Mouse (Mus musculus) neural tube, embryonic 13.5 days (tissue): ENCODE data around the gene Tmc6. TPM values are rescaled to one million over a fixed set of nuclear protein-coding genes. Genes with fewer than 3 reads are reported as not detected.
A peak's percentile ranks its signal among the peaks of the same experiment; 100 is the strongest.

Experiments
- ATAC-seq: fragments of 200-750 bp; cut with Nextera tagmentation; 2 replicates; pipeline ENCODE4 v1.8.0; 2017; ENCODE audit warnings: low read depth, mild to moderate bottlenecking, moderate TSS enrichment, moderate library complexity
- H3K27ac ChIP-seq: fragments of 300-500 bp; sonication (generic); replicated peaks from 2 replicates; pipeline ENCODE4 v1.5.1; 2015; ENCODE audit warnings: moderate library complexity, mild to moderate bottlenecking, inconsistent platforms
- H3K27me3 ChIP-seq: fragments of 300-500 bp; sonication (generic); 2 replicates; pipeline ENCODE4 v1.6.1; 2015; ENCODE audit warnings: mild to moderate bottlenecking, inconsistent platforms
- H3K36me3 ChIP-seq: fragments of 300-500 bp; sonication (generic); 2 replicates; pipeline ENCODE4 v1.6.1; 2015; ENCODE audit warnings: mild to moderate bottlenecking, inconsistent platforms
- H3K4me1 ChIP-seq: fragments of 300-500 bp; sonication (generic); replicated peaks from 2 replicates; pipeline ENCODE4 v1.6.1; 2015; ENCODE audit warnings: inconsistent platforms
- H3K4me2 ChIP-seq: fragments of 300-500 bp; sonication (generic); 2 replicates; pipeline ENCODE4 v1.6.1; 2015; ENCODE audit warnings: inconsistent platforms, mild to moderate bottlenecking, moderate library complexity
- H3K4me3 ChIP-seq: fragments of 300-500 bp; sonication (generic); 2 replicates; pipeline ENCODE4 v1.5.1; 2015; ENCODE audit warnings: mild to moderate bottlenecking, inconsistent platforms
- H3K9ac ChIP-seq: fragments of 300-500 bp; sonication (generic); 2 replicates; pipeline ENCODE4 v1.6.1; 2015; ENCODE audit warnings: moderate library complexity, mild to moderate bottlenecking, inconsistent platforms
- H3K9me3 ChIP-seq: fragments of 300-500 bp; sonication (generic); 2 replicates; pipeline ENCODE4 v1.6.1; 2016; ENCODE audit warnings: inconsistent platforms
- WGBS: fragments of 180-500 bp; shearing (Covaris S2); methylation state at CpG from one replicate; pipeline ENCODE4 v1.1.7; 2015; 5-methylcytosine and 5-hydroxymethylcytosine counted together
- polyA plus RNA-seq: library from polyadenylated mRNA; unstranded; fragments of >200 nt; fragmentation: Nextera tagmentation; extraction: Ambion mirVana; gene quantifications from 2 replicates; pipeline ENCODE4 v1.2.1, GENCODE M21; 2015

Gene Tmc6
- polyA plus RNA-seq, 1 experiment from 2014 or later: 9.7 TPM

DNA sequence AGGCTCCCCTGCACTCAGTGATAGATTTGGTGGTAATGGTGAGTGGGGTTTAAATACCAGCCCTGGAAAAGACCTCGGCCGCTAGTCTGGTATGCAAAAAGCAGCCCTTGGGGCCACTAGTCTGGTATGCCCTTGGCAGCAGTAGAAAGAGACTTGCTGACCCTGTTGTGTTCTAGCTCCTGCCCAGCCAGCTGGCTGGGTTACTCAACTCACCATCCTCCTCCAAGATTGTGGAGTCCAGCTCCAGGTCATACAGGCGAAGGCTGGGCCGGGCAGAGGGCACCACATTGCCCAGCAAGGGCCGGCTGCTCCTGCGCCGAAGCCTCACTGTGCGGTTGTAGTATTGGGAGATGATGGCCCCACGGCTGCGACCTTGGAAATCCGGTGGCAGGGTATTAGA is 4.0 kb downstream of the Tmc6 start:
- Histone ChIP-seq H3K27me3 (peaks cover 34% of the 10 kb centered on the region), H3K9ac (no peak overlapping the region), H3K9me3 (no peaks in the 10 kb centered on the region), H3K4me3 (no peak overlapping the region), H3K36me3 (no peaks in the 10 kb centered on the region), H3K4me2 (no peak overlapping the region), H3K27ac (no peak overlapping the region), H3K4me1 (peaks cover 52% of the 10 kb centered on the region)
- WGBS: 92% methylated on average over 11 of the region's 11 CpGs
- no peak for ATAC-seq

DNA sequence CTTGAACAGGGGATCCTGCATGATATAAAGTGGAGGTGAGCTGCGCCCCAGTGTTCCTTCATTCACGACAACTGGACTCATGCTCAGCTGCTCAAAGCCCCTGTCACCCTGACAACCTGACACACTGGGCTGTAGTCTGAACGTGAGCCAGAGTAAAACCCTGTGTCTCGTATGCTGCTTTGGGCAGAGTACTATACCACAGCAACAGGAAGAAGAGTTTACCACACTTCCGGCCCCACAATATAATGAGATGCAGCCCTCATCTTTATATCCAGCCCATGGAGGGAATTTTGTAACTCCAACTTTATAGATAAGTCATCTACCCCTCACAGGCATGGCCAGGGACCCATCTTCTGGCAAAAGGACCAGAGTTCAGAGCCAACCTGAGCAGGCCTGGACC is 4.9 kb downstream of the Tmc6 start:
- ATAC-seq: no peak
- H3K36me3 ChIP-seq: no peaks in the 10 kb centered on the region
- WGBS: 87% methylated on average over 5 of the region's 5 CpGs

DNA sequence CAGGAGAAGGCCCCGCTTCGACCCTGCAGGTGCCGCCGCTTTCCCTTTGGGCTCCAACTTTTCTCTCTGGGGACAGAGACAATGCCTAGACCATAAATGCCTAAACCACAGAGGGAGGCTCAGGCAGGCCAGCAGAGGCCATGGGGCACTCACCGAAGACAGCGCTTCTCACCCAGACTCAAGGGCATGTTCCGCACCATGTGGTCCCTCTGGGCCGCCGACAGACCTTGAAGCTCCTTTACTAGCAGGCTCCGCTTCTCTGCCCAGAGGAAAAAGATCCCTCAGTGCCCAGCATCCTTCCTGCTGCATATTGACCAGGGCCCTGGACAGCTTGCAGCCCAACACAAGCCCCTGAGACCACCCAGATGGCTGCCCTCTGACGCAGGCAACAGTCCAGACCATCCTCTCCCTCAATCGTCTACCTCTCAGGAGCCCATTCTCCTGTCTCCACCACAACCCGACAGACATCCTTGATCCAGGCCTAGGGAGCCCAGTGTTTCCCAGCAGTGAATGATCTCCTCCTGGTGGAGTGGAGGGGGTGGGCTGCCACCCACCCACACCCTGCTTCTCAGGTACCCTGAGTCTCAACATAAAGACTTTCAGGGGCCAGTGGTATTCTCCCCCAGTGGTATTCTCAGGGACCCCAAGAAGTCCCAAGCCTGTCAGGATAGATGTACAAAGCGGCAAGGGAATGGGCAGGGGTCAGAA is 5.8 kb downstream of the Tmc6 start:
- H3K36me3 ChIP-seq: no peaks in the 10 kb centered on the region
- peaks cover 38% of the 10 kb centered on the region for H3K4me1 ChIP-seq
- H3K4me3 ChIP-seq: no peak overlapping the region
- H3K27me3 ChIP-seq: peaks cover 17% of the 10 kb centered on the region
- no peak overlapping the region for H3K4me2 ChIP-seq
- H3K9ac ChIP-seq: no peak overlapping the region
- WGBS: 84% methylated on average over 14 of the region's 14 CpGs
- ATAC-seq: no peak
- H3K27ac ChIP-seq: no peak overlapping the region
- H3K9me3 ChIP-seq: no peaks in the 10 kb centered on the region

More for the DNA sequence above, 4.9 kb downstream of the Tmc6 start:
- Histone ChIP-seq H3K27ac (no peak overlapping the region), H3K9me3 (no peaks in the 10 kb centered on the region), H3K27me3 (peaks cover 25% of the 10 kb centered on the region), H3K4me2 (no peak overlapping the region), H3K4me1 (peaks cover 47% of the 10 kb centered on the region), H3K9ac (no peak overlapping the region), H3K4me3 (no peak overlapping the region)

DNA sequence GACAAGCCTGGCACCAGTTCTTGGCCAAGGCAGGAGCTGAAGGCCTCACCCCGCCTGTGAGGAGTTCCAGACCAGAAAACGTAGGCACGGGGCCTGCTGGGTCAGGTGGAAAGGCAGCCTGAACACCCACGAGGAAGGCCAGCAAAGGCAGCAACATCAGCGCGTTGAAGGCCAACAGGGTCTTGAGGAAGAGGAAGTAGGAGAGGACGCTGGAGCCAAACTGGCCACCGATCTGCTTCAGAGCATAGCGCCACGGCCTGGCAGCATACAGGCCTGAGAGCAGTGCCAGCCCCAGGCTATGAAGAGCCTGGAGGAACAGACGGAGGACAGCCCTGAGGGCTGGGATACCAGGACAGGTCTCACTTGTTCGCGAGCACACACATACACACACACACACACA is 6.5 kb downstream of the Tmc6 start:
- H3K36me3 ChIP-seq: no peaks in the 10 kb centered on the region
- peaks cover 33% of the 10 kb centered on the region for H3K4me1 ChIP-seq
- no peak overlapping the region for H3K4me3 ChIP-seq
- no peak for ATAC-seq
- no peak overlapping the region for H3K9ac ChIP-seq
- no peaks in the 10 kb centered on the region for H3K9me3 ChIP-seq
- H3K27me3 ChIP-seq: peaks cover 10% of the 10 kb centered on the region
- H3K4me2 ChIP-seq: no peak overlapping the region
- no peak overlapping the region for H3K27ac ChIP-seq
- WGBS: 94% methylated on average over 11 of the region's 13 CpGs

DNA sequence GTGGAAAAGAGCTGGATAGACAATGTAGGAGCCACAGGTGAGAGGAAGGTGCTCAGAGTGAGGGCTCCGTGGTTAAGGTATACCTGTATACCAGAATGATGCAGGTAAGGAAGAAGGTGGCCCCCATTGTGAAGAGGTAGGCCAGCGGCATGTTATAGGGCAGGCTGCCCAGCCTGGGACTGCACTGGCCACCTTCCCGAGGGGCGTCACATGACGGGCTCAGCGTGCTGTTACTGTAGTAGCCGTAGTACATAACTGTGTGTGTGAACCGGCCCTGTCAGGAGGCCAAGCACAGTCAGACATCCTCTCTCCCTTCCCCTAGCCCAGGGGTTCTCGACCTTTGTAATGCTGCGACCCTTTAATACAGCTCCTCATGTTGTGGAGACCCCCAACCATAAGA is 7.1 kb downstream of the Tmc6 start:
- no peaks in the 10 kb centered on the region for H3K9me3 ChIP-seq
- no peak overlapping the region for H3K4me2 ChIP-seq
- WGBS: 95% methylated on average over 10 of the region's 10 CpGs
- ATAC-seq: no peak
- no peak overlapping the region for H3K27ac ChIP-seq
- H3K4me1 ChIP-seq: peaks cover 33% of the 10 kb centered on the region
- H3K4me3 ChIP-seq: no peak overlapping the region
- no peak overlapping the region for H3K9ac ChIP-seq
- H3K36me3 ChIP-seq: no peaks in the 10 kb centered on the region
- H3K27me3 ChIP-seq: peaks cover 3% of the 10 kb centered on the region; the same call in 1 of the 2 replicates

DNA sequence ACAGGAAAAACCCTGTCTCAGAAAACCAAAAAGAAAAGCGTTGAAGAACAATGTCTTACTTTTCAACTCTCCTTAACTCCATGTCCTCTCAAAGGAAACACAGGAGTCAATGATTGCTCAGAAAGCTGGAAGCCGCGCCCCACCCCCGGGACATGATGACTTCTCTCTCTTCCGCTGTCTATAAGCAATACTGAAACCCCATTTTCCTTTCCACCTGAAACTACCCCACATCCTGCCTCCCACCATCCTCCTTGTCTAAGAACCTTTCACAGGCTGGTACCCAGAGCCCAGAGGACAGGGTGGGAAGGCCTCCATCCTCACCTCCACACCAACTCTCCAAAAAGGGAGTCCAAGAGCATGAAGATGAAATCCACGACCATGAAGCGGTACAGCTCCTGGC is 9.6 kb downstream of the Tmc6 start:
- Histone ChIP-seq H3K4me2 (no peak overlapping the region), H3K9me3 (no peaks in the 10 kb centered on the region), H3K27ac (no peak overlapping the region), H3K27me3 (no peaks in the 10 kb centered on the region), H3K9ac (no peak overlapping the region), H3K4me3 (no peak overlapping the region), H3K4me1 (peaks cover 21% of the 10 kb centered on the region), H3K36me3 (0 out of 2 replicates have a peak, but pooled peaks cover 8% of the 10 kb centered on the region)
- WGBS: 93% methylated on average over 7 of the region's 7 CpGs
- ATAC-seq: no peak

DNA sequence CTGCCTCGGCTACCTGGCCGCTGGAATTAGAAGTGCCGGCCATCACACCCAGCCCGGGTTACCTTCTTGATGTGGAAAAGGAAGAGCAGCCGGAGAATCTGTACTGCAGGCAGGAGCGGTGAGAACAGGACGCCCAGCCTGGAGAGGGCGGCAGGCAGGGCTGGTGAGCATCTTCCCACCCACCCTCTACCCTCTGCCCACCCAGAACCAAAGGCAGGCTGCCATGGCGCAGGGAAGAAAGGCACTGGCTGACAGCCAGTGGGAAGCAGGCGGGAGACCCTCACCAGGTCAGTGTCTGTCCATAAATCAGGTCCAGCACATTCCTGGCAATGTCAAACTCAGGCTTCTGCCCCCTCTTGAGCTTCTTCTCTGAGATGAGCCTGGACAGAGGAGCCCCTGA is 11.6 kb downstream of the Tmc6 start:
- no peaks in the 10 kb centered on the region for H3K9me3 ChIP-seq
- ATAC-seq: peak; percentile 51
- H3K4me2 ChIP-seq: no peak overlapping the region
- 66% methylated on average over 10 of the region's 10 CpGs for WGBS
- H3K27me3 ChIP-seq: no peaks in the 10 kb centered on the region
- peak overlapping the region; percentile 67 for H3K27ac ChIP-seq
- H3K36me3 ChIP-seq: peaks cover 23% of the 10 kb centered on the region
- H3K4me1 ChIP-seq: peaks cover 21% of the 10 kb centered on the region
- H3K9ac ChIP-seq: no peak overlapping the region
- H3K4me3 ChIP-seq: no peak overlapping the region

DNA sequence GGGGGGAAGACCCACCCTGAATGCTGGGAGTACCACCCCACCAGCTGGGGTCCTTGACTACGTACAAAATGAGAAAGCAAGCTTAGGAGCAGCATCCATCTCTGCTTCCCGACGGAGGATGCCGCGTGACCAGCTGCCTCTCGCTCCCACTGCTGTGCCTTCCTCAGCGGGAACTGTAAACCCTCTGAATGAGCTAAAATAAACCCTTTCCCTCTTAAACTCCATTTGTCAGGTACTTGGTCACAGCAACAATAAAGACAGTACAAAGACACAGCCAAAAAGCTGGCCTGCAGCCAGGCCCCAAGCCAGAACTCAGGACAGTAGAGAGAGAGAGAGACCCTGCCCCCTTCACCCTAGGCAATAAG is 12.3 kb downstream of the Tmc6 start:
- no peak overlapping the region for H3K9ac ChIP-seq
- no peak overlapping the region for H3K4me3 ChIP-seq
- no peak overlapping the region for H3K4me2 ChIP-seq
- peaks cover 21% of the 10 kb centered on the region for H3K4me1 ChIP-seq
- H3K27ac ChIP-seq: peak overlapping the region; percentile 67
- no peaks in the 10 kb centered on the region for H3K9me3 ChIP-seq
- ATAC-seq: peak; percentile 6; the same call in 1 of the 2 replicates
- WGBS: 47% methylated on average over 7 of the region's 7 CpGs
- peaks cover 30% of the 10 kb centered on the region for H3K36me3 ChIP-seq
- H3K27me3 ChIP-seq: no peaks in the 10 kb centered on the region

DNA sequence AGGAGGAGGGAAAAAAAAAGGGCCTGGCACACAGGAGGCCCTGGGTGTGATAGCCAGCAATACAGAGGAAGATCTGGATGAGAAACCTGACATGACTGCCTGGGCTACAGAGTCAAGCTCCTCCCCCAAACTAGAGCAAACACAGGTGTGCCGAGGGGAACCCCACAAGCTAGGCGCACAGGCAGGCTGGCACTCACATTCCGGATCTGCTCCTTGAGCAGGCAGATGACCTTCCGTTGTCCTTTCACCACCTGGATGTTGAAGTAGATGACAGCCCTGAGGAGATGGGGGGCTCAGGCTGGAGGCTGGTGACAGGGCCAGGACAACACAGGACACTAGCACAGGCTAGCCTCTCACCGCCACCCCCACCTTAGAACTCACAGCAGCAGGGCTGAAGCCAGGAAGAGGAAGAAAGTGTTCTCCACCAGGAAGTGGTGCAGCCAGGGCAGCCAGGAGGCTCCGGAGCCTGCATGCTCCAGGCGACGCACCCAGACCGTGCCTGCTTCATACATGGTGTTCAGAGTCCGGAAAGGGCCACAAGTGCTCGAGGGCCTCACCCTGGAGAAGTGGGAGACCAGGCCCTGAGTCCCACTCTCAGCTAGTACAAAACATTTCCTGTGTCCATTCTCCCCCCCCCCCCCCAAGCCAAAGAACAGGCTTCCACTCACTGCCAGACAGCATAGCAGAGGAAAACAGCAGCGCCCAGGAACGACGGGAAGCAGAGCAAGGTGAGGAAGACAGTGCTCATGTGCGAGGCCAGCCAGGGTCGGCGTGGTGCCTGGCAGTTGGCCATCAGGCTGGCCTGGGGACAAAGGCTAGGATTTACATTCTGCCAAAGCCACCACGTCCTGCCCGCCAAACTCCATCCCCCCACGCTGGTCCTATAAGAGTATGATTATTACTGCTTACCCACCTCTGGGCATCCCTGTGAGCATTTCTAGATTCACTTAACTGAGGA is 13.0 kb downstream of the Tmc6 start:
- Histone ChIP-seq H3K4me2 (no peak overlapping the region), H3K36me3 (peaks cover 37% of the 10 kb centered on the region), H3K27ac (peak overlapping the region; percentile 67), H3K4me3 (no peak overlapping the region), H3K4me1 (peaks cover 21% of the 10 kb centered on the region), H3K27me3 (no peaks in the 10 kb centered on the region), H3K9me3 (no peaks in the 10 kb centered on the region), H3K9ac (no peak overlapping the region)
- 73% methylated on average over 20 of the region's 20 CpGs for WGBS
- peak; percentile 25; the same call in 1 of the 2 replicates for ATAC-seq

DNA sequence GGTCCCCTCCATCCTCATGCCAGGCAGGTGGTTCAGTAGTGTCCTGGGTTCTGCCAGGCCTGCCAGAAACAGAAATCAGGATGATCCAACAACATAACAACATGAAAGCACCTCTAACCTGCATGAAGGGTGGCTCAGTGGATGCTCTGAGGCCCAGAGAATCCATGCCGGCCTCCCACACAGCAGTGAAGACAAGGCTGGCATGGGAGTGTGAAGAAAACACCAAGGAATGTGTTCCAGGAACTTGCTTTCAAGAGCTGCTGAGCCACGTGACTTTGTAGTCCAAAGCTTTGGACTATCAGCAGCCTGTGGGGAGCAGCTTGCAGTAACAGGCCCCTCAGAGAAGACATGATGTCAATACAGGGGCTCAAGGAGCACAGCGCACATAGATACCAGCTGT is 15.7 kb downstream of the Tmc6 start:
- H3K9ac ChIP-seq: no peak overlapping the region
- WGBS: 90% methylated on average over 3 of the region's 3 CpGs
- no peaks in the 10 kb centered on the region for H3K9me3 ChIP-seq
- no peaks in the 10 kb centered on the region for H3K27me3 ChIP-seq
- peaks cover 21% of the 10 kb centered on the region for H3K4me1 ChIP-seq
- no peak overlapping the region for H3K4me2 ChIP-seq
- no peak for ATAC-seq
- peaks cover 62% of the 10 kb centered on the region for H3K36me3 ChIP-seq
- H3K4me3 ChIP-seq: no peak overlapping the region
- no peak overlapping the region for H3K27ac ChIP-seq

DNA sequence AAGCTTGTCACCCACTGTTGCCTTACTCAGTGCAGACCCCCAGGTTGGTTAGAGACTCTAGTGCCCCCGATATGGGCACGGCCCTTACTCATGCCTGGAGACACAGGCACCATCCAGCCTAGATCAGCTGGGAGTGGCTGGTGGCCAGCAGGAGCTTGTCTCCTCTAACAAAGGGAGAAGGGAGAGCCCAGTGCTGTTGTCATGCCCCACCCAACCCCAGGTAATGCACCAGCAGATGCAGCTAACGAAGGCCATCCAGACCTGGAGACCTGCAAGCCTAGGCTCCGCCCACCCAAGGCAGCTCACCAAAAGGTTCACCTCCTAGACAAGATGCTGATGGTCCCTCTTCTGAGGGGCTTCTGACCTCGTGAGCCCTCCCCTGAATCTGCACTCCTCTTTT is 16.6 kb downstream of the Tmc6 start:
- Histone ChIP-seq H3K4me1 (peaks cover 17% of the 10 kb centered on the region), H3K9me3 (no peaks in the 10 kb centered on the region), H3K9ac (no peak overlapping the region), H3K27me3 (no peaks in the 10 kb centered on the region), H3K36me3 (peaks cover 71% of the 10 kb centered on the region), H3K4me2 (no peak overlapping the region), H3K4me3 (no peak overlapping the region), H3K27ac (no peak overlapping the region)
- 93% methylated on average over 5 of the region's 5 CpGs for WGBS
- no peak for ATAC-seq

DNA sequence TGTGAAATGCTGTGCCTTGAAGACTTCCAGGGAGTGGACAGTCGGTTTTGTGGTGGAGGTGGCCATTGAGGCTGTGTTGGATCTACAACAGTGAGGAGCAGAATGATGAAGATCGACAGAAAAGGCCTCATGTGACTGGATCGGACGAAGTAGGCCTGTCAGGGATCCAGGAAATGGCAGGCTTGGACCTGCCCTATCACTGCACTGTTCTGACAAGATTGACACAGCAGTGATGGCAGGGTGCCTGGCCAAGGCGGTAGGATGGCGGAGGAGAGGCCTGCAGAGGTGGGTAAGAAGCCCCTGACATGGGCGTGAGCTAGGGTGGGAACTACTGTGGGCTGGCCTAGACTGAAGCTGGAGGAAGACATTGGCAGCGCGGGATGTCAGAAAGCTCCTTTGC is 17.7 kb downstream of the Tmc6 start:
- H3K4me2 ChIP-seq: no peak overlapping the region
- H3K36me3 ChIP-seq: peaks cover 81% of the 10 kb centered on the region
- no peak overlapping the region for H3K9ac ChIP-seq
- H3K27me3 ChIP-seq: no peaks in the 10 kb centered on the region
- H3K27ac ChIP-seq: no peak overlapping the region
- H3K4me1 ChIP-seq: peaks cover 7% of the 10 kb centered on the region
- no peak overlapping the region for H3K4me3 ChIP-seq
- WGBS: 90% methylated on average over 9 of the region's 9 CpGs
- no peaks in the 10 kb centered on the region for H3K9me3 ChIP-seq
- ATAC-seq: no peak
